Mouse (Mus musculus): Measurements from ENCODE around the gene Sos1. TPM values are rescaled to one million over a fixed set of nuclear protein-coding genes. Genes with fewer than 3 reads are reported as not detected.

Gene Sos1
- 10 to 100 TPM; 31.8 to 33.8 TPM for total RNA-seq (2021)

DNA sequence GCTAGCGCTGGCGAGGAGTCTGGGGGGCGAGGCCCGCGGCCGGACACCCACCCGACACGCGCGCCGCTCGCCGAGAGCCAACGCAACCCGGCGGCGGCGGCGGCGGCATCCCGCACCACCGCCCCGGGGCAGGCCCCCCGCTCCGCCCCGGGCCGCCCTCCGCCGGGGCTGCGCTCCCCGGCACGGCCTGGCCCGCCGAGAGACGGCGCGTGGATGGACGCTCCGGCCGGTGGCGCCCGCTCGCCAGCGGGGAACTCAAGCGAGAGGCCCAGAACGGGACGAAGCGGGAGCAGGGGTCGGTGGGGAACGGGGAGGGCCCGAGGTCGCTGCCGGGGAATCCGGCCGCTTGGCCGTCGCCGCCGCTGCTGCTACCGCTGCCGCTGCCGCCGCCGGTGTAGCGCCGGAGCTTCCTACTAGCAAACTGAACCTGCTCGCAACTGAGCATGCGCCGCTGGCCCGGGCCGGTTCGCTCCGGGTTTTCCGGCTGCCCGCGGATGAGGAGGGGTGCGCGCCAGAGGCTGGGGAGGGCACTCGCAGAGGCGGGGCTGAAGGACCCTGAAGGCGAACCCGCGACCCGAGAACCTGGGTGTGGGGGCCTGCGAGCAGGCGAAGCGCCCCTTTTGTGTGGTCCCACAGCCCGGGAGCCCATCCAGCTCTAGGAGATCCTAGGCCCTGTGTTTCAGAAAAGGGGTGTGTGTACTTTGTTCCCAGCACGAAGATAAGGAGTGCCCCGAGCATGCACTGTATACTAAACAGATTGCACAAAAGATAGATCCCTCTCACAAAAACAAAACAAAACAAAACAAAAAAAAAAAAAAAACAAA lies at the start of gene Sos1:
Gene Sos1, minus strand, starts transcription at position 423 of the 824 bp plus-strand sequence.
- peak; percentile 94 to 96 for DNase-seq (ENCODE audit: low spot score in 2 of 2)
- intact Hi-C loops (cut with DNase I) = loop anchor here (5.0 kb wide), 2 partner anchors 108 to 273 kb away; partner anchors contain the start of genes Gm10190, Srsf7 and Ttc39d

DNA sequence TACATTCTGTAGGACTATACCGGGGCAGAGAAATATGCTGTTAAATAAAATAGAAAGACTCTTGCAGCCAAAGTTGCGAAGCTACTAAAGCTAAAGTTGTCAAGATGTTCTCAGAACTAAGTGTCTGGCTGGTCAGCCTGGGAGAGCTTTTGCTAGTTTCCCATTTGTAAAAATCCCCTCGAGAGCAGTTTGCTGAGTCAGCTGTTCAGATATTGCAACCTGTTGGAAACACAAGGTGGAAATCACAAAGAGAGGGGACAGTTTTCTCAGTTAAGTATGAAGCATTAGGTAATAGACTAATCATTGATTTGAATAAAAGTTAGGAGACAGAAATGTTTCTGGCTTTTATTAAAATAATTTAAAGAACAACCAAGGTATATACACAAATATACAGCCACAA lies 43.0 kb upstream of the Sos1 start:
- intact Hi-C loops (cut with DNase I) = no loop called here
- no peak for DNase-seq (ENCODE audit: low spot score in 2 of 2)

DNA sequence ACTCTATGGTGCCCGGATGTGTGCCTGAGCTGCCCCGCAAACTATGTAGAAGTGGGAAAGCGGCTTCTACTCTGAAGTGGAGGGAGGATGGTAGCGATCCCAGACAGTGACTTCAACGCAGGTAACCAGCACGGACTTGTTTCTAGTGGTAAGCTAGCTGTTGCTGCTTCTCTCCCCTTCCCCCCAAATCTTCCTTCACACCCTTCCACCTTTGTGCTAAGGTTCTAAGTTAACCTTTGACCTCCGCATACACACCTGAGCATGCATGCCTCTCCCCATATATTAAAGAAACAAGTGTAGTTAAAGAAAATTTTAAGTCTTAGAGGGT lies 41.9 kb upstream of the Sos1 start:
- no peak for DNase-seq (ENCODE audit: low spot score in 2 of 2)
- intact Hi-C loops (cut with DNase I) = no loop called here

DNA sequence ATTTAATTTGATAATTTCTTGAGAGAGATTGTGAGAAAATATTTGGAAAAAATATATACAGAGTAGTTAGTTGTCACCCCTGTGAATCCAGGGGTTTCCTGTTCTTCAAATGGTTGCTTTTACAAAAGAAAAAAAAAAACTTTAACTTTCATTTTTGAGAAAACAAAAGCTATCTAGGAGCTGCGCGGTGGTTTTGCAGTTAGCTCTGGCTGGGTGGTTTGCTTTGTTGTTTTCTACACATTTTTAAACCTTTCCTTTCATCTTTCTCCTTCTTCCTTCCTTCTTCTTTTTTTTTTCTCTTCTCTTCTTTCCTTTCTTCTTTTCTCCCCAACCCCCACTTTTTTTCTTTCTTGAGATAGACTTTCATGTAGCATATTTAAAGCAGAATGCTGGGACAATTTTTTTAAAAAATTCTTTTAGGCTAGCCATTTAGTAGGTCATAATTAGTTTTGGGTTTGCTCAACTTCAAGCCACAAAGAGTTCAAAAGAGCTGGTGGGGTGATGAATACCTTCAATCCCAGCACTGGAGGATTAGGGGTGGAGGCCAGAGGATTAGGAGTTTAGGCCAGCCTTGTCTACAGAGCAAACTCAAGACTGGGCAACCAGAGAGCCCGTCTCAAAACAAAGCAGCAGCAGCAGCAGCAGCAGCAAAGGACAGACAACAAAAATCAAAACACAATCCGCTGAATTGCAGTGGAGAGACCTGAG lies 41.4 kb upstream of the Sos1 start:
- intact Hi-C loops (cut with DNase I) = no loop called here
- no peak for DNase-seq (ENCODE audit: low spot score in 2 of 2)

DNA sequence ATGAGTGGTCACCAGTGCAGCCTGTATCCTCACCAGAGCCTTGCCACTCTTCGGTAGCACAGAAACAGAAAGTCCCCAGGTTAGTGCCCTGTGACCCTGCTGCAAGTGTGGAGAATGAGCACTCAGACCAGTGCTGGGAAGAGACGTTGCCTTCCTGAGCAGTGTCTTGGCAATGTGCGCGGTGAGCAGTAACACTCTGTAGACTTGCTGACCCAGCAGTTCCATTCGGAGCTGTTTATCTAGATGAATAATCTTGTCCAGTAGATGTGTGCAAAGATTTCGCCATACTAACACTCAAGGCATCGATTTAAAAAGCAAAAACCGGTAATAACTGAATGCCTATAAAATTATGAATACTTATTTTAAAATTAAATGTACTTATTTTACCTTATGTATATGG lies 40.3 kb upstream of the Sos1 start:
- intact Hi-C loops (cut with DNase I) = no loop called here
- no peak for DNase-seq (ENCODE audit: low spot score in 2 of 2)

DNA sequence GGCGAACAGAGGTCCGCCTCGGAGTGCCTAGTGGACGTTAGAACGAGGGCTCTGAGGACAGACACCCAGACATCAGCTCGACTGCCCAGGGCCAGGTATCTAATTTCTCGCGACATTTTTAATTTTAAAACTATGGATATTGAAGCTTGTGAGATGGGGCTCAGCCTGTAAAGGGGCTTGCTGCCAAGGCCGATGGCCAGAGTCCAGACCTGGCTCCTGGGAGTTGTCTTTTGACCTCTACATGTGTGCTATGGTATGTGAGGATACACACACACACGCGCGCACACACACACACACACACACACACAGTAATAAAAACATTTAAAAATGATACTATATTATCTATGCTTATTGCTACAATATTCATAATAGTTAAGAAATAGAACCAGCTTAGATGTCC lies 38.6 kb upstream of the Sos1 start:
- no peak for DNase-seq (ENCODE audit: low spot score in 2 of 2)
- intact Hi-C loops (cut with DNase I) = no loop called here

DNA sequence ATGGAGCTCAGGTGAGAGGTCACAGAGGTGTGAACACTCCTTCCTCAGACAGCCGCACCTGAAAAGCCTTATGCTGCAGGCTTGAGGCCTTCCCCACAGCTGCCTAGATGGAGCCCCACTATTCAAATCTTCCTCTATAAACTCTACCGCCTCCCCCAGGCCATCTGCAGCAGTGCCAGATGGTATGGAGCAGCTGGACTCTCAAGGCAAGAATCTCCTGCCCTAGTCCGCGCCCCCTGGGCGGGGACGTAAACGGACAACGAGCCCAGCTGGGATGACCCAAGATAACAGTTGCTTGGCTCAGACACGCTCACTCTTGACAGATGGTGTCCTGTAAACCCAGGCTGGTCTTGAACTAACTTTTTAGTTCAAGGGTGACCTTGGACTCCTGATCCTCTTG lies 37.0 kb upstream of the Sos1 start:
- no peak for DNase-seq (ENCODE audit: low spot score in 2 of 2)
- intact Hi-C loops (cut with DNase I) = no loop called here

DNA sequence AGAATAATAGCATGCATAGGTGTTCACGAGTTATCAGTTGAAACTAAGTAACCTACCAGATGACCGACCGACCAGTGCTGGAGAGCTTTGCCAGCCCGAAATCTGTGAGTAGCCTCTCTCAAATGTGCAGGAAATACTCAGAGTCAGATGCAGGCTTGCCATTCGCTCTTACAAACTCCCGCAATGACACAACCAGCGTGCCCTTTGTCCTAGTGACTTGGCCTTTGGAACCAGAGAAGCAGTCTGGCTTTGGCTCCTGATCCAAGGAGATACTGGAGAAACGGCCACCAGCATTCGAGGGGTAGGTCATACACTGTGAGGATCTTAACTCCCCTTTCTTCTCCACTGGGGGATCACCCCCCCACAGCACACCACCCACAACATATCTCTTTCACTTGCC lies 35.7 kb upstream of the Sos1 start:
- no peak for DNase-seq (ENCODE audit: low spot score in 2 of 2)
- intact Hi-C loops (cut with DNase I) = no loop called here

DNA sequence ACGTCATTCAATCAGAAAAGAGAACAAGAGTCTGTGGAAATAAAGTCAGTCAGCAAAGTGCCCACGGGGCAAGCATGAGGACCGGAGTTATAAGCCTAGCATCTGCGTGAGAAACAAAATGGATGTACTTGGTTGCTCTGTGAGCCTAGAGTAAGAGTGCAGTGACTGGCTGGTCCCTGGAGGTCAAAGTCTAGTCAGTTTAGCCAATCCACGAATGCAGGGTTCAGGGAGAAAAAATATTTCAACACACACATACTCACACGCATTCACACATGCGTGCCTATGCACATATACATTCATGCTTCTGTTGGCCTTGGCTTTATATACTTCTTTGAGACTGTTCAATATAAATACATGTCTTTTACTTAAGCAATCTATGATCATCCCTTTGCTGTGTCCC lies 35.3 kb upstream of the Sos1 start:
- DNase-seq (ENCODE audit: low spot score in 2 of 2) = no peak
- intact Hi-C loops (cut with DNase I) = no loop called here

DNA sequence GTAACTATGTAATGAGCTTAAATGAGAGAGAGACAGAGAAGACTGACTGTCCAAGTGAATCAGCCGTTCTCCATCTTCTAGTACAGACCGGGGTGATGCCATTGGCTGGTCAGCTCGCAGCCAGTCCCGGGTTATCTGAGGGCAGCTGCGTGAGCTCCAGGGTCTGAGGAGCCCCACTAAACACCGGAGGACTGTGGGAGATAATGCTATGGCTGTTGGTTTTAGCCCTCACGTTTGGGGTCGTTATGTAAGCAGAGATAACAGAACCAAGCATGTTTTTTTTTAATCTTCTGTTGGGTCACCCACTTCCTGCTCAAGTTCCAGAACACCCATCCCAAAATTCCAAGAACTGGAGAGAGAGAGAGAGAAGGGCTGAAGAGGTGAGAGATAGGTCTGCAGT lies 33.5 kb upstream of the Sos1 start:
- DNase-seq (ENCODE audit: low spot score in 2 of 2) = no peak
- intact Hi-C loops (cut with DNase I) = no loop called here

DNA sequence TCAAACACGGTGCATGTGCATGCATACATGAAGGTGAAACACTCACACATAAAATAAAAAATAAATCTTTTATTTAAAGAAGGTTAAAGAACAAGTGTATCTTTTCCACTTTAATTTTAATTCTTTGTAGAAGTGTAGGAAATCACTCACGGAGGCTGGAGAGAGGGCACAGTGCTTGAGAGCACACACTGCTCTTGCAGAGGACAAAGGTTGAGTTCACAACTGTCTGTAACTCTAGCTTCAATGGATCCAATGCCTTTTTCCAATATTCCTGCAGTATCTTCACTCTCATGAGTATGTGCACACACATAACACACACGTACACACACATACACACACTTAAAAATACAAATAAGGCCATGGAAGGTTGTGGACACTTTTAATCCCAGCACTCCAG lies 30.2 kb upstream of the Sos1 start:
- DNase-seq (ENCODE audit: low spot score in 2 of 2) = no peak
- intact Hi-C loops (cut with DNase I) = no loop called here

DNA sequence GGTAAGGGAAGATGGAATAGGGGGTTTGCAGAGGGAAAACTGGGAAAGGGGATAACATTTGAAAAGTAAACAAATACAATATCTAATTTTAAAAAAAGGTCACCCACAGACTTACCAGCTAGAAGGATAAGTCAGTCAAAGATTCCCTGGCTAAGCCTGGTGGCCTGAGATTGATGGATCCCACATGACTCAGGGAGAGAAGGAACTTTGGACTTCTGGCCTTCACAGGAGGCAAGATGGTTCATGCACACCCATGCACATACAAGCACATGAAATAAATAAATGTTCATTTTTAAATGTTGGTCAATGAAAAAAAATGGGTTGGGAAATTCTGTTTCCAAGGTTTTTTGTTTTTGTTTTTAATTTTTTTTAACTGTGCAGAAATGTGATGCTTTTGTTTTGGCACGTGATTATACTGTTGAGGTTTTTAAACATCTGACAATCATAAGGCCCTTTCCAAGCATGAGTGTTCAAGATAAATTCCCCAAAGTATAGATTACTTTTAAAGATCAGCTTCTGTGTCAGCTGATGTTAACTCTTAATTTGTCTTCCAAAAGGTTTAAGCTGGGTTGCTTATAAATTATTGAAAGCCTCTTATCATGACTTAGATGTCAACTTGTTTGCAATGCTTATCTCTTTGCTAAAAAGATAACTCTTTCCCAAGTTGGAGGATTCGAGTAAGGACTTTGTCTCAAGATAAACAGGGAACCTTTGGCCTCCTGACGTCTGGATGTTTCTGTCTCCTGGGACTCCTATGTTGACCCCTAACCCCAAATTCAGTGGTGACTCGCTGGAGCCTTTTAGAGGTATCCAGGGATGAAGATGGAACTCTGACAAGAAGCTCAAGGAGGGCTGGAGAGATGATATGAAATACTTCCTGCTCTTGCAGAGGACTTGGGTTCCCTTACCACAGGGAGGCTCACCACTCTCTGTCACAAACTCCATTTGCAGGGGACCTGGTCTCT lies 29.5 kb upstream of the Sos1 start:
- no peak for DNase-seq (ENCODE audit: low spot score in 2 of 2)
- intact Hi-C loops (cut with DNase I) = no loop called here

DNA sequence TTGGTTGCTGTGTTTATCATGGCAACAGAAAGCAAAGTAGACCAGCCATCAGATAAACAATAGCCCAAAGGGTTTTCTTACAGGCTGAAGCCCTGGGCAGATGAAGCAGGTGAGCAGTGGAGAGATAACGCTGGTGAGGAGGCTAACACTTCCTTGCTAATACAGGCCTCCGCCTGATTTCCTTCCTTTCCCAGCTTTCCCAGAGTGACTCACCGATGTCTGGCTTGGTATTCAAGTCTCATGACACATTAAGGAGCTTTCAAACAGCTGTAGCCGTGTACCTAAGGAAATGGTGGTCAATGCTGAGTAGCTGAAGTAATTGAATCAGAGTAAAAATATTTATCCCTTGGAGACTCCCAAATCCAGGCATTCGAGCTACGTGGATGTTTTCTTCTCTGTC lies 25.5 kb upstream of the Sos1 start:
- intact Hi-C loops (cut with DNase I) = no loop called here
- no peak for DNase-seq (ENCODE audit: low spot score in 2 of 2)

DNA sequence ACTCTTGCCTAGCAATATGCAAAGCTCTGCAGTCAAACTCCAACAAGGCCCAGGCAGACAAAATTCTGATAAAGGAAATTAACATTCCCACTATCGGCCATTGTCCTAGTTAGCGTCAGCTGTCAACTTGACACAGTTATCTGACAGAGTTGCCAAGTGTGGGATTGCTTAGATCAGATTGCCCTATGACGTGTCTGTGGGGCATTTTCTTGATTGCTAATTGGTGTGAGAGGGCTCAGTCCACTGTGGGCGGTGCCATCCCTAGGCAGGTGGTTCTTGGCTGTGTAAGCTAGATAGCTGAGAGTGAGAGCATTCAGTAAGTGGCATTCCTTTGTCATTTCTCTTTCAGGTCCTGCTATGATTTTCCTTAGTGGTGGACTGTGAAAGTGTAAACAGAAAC lies 25.1 kb upstream of the Sos1 start:
- DNase-seq (ENCODE audit: low spot score in 2 of 2) = no peak
- intact Hi-C loops (cut with DNase I) = no loop called here

DNA sequence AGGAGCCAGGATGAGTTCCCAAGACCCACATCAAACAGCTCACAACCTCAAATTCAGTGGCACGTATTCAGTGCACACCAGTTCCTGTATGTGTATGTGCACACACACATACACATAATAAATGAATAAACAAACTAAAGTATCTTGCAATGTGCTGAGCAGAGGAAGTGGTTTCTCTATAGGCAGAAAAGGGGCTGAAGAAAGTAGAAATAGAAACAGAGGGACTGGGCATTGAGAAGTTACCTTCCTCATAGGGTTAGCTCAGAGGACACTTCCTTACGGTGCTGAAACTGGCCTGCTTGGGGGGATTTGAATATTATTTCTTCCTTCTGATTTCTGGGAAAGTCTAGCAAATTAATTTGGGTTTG lies 21.5 kb upstream of the Sos1 start:
- intact Hi-C loops (cut with DNase I) = no loop called here
- DNase-seq (ENCODE audit: low spot score in 2 of 2) = no peak

DNA sequence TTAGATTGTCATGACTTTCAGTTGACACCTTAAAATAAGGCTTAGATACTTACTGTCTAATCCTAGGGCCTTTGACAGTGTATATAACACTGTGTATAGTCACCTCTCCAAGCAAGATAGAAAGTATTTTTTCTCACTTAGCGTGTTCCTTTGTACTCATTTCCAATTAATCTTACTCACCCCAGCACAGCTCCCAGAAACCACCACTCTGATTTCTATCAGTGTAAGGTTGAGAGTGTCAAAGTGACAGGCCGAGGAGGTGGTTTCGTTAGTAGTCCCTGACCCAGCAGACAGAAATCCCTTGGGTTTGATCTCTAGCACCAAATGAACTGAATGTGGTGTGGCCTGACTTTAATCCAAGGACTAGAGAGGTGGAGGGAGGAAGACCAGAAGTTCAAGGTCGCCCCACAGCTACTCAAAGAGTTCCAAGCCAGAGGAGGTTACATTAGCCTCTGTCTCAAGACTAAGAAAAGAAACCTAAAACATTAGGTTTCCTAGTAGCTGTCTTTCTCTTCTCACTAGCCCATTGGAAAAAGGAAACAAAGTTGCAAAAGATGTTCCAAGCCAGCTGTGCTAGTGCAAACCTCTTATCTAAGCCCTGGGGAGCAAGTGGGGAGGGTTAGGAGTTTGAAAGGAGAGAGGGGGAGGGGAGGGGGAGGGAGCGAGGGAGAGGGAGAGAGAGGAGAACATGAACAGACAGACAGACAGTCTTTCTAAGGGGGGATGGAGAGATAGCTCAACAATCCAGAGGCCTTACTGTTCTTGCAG lies 21.0 kb upstream of the Sos1 start:
- no peak for DNase-seq (ENCODE audit: low spot score in 2 of 2)
- intact Hi-C loops (cut with DNase I) = no loop called here

DNA sequence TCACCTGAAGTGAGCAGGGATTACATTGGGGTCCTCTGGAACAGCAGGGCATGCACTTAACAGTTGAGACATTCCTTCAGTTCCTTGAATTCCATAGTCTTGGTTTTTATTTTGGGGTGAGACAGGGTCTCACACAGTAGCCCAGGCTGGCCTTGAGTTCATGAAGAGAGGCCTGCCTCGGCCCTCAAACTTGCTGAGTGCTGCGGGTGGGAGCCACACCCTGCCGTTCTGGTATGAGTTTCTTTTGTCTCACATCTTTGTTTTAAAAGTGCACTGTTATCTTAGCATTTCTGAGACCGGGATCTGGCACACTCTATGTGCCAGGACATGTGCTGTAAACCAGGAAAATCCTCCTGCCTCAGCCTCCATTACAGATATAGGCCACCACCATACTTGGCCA lies 19.8 kb upstream of the Sos1 start:
- intact Hi-C loops (cut with DNase I) = no loop called here

DNA sequence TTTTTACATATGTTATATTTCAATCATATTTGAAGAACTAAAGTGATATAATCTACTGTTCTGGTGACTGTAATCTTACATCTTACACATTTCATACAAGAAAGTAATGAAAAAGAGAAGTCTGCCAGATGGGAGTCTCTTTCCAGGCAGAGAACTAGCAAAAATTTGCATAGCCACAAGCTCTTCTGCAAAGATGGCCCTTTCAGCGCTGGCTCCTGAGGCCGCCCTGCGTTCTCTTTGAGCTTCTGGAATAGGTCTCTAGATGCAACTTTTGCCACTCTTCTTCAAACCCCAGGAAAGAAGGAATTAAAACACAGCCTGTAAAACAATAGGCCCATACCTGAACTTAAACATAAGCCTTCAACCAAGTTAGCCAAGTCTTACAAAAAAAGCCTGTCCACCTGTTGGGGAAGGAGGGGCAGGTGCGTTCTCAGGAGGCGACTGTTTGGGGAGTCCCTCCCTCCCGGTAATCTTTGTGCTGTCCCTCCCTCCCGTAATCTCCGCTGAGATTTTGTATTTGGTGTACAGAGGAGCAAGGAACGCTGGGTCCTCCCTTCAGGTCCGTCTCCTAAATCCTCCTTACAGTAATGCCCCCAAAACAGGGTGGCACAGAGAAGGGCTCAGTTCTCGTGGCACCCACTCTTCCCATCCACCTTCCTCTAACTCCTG lies 18.5 kb upstream of the Sos1 start:
- intact Hi-C loops (cut with DNase I) = no loop called here
- DNase-seq (ENCODE audit: low spot score in 2 of 2) = no peak

More for the DNA sequence above, 19.8 kb upstream of the Sos1 start:
- DNase-seq (ENCODE audit: low spot score in 2 of 2) = no peak

DNA sequence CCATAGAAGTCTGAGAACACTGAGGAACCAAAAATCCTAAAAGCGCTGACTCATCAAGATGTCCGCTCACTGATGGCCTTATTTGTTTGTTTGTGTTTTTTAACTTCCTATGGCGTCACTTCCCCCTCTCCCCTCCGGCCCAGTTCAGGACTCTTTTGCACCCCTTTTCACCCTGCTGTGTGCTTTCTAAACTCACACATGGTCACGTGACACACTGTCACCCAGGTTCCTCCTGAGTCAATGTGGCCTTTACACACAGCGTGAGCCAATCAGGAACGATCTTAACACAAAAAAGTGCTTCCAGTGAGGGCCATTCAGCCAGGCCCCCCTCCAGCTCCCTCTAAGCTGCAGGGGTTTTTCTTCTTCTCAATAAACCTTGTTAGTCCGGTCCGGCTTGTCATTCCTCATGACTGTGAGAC lies 16.9 kb upstream of the Sos1 start:
- intact Hi-C loops (cut with DNase I) = no loop called here
- no peak for DNase-seq (ENCODE audit: low spot score in 2 of 2)

All from left cerebral cortex, postnatal 25 days (tissue).